Mouse (Mus musculus) bone marrow, adult 2 months (tissue): ENCODE measurements around the gene Prdm2.

Experiments
- CTCF ChIP-seq: fragments of 200-500 bp; IDR thresholded peaks from 2 replicates; pipeline ENCODE4 v1.5.1; 2011; ENCODE audit warnings: low read length, control low read depth; ENCODE audit not compliant: control insufficient read depth, insufficient read depth
- POLR2A ChIP-seq: fragments of 200-500 bp; IDR thresholded peaks from 2 replicates; pipeline ENCODE4 v1.6.1; 2011; ENCODE audit warnings: low read depth, mild to moderate bottlenecking, control low read depth, low read length, borderline replicate concordance; ENCODE audit not compliant: control insufficient read depth

GRCm38 (mm10) chr4:143125290-143125689 lies 87.5 kb downstream of the Prdm2 start:
- no peak for TF ChIP-seq CTCF
- no peak for TF ChIP-seq POLR2A
